Mouse (Mus musculus): ENCODE measurements around the gene Creb3l2.
"Not testable (repeated sequence)": the region's sequence is repeated elsewhere in the genome, so short reads cannot be mapped to it uniquely, and the experiment has no call there.

Gene Creb3l2

DNA sequence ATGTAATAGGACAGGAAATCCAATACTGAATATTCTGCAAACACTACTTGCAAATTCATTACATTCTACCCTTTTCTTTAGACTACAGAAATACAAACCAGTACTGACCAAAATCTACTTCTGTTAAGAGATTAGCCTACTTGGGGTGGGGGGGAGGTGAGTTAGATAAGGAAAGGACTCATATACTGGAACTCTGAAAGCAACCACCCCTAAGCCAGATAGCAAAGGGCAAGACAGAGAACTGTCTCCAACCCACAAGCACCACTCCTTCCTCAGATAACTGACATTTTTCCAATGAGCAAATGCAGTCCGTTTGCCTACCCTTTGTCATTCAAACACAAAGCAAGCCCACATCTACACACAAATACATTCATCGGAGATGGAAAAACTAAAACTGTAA is 32.1 kb downstream of the Creb3l2 start:
- no peak for DNase-seq (ENCODE audit: low read depth)

DNA sequence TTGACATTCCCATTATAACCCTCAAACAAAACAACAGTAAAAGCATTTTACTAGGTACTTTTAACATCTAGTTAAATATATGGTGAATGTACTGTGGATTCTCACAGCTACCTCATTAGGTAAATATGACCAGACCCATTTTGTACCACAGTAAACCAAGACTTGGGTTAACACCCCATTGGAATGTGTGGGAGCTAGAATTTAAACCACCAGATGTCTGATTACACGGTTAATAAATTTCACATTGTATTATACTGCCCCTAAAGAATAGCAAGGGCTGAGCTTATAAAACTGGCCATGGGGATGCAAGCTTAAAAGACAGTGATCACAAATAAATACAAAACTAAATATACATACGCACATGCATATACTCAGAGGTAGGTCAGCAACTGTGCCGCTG is 34.1 kb downstream of the Creb3l2 start:
- no peak for DNase-seq (ENCODE audit: low read depth)

DNA sequence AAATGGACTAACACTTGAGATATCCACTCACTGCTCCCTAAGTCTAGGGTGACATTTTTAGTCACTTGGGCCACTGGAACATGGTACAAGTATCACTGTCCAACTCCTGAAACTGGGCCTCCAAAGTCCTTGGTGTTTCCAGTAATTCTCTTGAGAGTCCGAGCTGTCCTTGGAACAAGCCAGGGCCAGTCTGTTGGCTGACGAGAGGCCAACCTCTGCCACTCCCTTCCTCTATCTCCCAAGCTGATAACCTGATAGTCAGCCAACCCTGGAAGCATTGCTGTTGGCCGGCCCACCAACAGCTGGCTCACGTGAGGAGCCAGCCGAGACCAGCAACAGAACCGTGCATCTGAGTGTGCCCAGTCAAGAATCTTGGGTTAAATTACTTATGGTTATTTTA is 35.0 kb downstream of the Creb3l2 start:
- no peak for DNase-seq (ENCODE audit: low read depth)

GRCm38 (mm10) chr6:37406018-37406417 is 35.9 kb downstream of the Creb3l2 start:
- DNase-seq (ENCODE audit: low read depth): no peak

DNA sequence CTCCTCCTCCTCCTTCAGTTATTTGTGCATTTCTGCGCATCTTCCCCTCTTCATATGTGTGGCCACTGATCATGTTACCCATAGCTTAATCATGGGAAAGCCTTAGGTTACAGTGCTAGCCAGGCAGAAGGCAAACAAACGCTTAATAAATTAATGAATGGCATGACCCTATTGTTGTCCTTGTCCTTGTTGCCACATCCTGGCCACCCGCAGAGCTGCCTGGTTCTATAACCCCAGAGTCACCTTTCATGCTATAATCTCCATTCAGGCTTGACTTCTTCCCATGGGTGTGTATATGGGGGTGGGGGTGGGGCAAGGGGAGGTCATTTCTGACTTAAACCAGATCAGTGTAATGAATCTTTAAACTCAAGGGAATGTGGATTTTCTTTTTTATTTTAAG is 37.6 kb downstream of the Creb3l2 start:
- DNase-seq (ENCODE audit: low read depth): no peak

DNA sequence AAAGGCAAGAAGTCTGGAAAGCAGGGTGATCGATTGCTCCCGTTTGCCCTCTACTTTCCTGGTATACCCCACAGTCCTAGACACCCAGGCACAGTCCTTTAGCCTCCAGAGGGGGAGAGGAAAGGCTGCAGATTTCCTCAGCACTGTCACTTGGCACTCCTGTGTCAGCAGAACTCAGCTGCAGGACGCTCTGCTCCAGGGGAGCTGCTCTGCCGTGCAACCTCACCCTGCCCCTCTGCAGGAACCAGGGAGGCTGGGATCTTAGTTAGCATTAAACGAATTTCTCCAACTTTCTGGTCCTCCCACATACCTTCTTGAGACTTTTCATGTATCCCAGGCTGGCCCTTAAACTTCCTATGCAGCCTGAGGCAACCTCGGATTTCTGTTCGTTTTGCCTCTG is 40.0 kb downstream of the Creb3l2 start:
- DNase-seq (ENCODE audit: low read depth): no peak

- peak; percentile 8 for DNase-seq (ENCODE audit: low read depth)
Observed at GRCm38 (mm10) chr6:37400866-37401525, 41.0 kb downstream of the Creb3l2 start.

DNA sequence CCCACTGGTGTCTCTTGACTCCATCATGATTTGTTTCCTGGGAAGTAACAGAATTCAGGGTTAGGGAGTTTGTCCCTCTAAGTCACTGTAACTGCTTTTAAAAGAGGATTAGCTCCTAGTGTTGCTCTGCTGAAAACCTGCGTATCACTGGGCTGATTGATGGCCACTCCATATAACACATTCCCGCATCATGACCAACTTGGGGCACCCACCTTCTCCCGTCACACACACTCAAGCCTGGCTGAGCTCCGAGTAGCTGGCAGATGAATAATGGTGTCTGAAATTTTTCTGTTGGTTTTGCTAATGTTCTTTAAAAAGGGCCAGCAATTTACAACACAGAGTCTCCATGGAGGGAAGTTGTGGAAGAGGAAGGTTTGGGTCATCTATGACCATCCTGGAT is 41.8 kb downstream of the Creb3l2 start:
- no peak for DNase-seq (ENCODE audit: low read depth)

DNA sequence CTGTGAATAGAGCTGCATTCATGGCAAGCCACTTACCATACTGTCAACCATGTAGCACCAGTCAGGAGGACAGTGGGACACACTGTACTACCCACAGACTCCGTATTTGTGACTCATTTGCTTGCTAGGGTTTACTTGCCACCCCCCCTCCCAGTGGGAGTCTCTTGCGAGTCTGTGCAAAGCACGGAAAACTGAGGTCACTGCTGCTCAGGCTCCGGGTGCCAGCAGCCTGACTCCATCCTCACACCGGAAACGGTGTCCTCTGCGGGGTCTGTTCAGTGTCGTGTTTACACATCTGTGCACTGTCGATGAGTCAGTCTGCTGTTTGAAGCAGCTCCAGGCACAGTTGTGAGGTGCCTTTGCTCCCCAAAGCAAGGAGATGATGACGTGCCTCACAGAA is 43.0 kb downstream of the Creb3l2 start:
- DNase-seq (ENCODE audit: low read depth): peak; percentile 17

DNA sequence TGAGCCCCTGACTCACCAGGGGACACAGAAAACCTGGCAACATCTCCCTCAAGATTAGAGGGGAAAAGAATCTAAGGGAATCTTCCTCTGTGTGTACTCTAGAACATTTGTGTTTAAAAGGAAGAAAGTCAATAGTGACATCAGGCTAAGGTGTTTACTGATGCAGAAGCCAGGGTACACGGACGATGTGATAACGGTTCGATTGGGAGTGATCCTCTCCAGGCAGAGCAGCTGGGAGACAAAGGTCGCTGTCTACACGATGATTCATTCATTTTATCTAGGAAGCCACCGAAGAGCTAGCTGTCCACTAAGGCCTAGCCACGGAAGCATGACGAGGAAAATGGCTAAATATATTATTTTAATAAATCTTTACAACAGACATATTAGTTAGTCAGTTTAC is 44.0 kb downstream of the Creb3l2 start:
- DNase-seq (ENCODE audit: low read depth): no peak

DNA sequence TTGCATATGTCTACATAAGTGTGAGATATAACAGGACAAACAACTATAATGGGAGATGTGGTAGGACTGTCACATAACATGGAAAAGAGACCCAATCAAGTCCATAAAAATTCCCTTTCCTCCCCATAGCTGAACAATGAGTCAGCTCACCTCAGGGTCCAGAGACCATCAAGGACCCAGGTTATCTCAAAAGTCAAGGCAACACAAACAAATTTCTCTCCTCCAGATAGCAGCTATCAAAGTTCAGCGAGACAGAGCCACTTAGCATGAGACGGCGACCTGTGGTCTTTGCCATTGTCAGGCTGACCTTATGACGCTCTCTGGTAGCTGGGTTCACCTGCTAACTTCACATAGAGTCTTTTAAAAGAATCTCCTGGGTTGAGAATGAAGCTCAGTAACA is 44.7 kb downstream of the Creb3l2 start:
- DNase-seq (ENCODE audit: low read depth): no peak

GRCm38 (mm10) chr6:37396127-37396526 is 45.8 kb downstream of the Creb3l2 start:
- DNase-seq (ENCODE audit: low read depth): no peak

- DNase-seq (ENCODE audit: low read depth): no peak
Observed at GRCm38 (mm10) chr6:37393263-37393662, 48.7 kb downstream of the Creb3l2 start.

GRCm38 (mm10) chr6:37392262-37392661 is 49.7 kb downstream of the Creb3l2 start:
- no peak for DNase-seq (ENCODE audit: low read depth)

- no peak for DNase-seq (ENCODE audit: low read depth)
Observed at GRCm38 (mm10) chr6:37391313-37391712, 50.6 kb downstream of the Creb3l2 start.

DNA sequence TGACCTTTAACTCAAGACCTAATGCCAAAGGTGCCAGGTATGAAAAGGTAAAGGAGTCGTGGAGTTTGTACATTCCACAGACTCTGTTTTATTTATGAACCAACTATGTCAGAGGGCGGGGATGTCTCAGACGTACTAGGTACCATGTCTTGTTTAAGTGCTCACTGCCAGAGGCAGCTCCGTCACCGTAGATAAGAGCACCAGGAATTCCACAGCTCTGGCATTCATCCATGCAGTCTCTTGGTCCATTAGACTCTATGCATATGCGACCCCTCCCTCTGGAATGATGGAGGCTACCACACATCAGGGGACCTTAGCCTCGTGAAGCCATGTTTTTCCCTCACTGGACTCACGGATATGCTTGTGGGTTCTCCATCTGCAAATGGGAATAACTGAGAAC is 53.0 kb downstream of the Creb3l2 start:
- DNase-seq (ENCODE audit: low read depth): no peak

DNA sequence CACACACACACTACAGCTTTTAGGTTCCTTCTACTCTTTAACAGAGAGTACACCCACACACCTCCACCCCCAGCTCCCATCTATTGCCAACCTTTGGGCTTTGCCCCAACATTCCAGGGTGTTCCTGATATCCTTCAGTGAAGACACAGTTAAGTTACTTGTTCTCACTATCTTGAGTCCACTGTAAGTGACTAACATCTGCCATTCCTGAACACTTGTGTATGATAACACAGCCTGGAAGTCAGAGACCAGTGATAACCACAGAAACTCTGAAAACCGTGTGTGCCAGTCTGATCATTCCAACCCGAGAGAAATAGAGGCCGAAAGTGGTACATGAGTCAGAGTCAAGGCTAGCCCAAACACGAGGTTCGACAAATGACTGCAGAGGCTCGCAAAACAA is 53.4 kb downstream of the Creb3l2 start:
- DNase-seq (ENCODE audit: low read depth): no peak

GRCm38 (mm10) chr6:37387281-37387680 is 54.7 kb downstream of the Creb3l2 start:
- DNase-seq (ENCODE audit: low read depth): no peak

DNA sequence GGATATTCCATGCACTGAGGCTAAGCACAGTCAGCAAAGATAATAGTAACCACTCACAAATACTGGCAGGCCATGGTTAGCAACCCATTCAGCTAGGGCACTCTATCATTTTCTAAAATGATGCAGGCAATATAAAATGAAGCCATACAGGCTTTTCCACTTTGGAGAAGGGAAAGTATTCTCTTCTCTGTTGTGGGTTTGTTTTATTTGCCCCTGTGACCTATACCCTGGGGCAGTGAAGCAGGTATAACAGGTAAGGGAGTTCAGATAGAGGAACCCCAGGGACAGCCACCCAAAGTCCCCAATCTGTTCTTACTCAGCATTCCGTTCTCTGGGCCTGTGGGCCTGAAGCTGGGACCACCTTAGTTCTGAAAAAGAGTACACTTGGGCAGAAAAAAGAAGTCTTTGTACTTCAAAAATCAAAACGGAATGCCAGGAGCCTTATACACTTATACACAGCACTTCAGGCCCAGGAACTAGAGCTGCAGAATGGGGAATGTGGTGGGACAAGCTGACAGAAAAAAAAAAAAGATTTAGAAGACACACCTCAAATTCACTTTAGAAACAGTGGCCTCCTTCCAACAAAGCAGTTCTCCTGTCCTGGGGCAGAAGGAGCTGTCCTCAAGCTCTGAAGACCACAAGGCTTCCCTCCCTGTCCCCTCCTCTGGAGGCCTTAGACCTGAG is 56.2 kb downstream of the Creb3l2 start:
- DNase-seq (ENCODE audit: low read depth): no peak

DNA sequence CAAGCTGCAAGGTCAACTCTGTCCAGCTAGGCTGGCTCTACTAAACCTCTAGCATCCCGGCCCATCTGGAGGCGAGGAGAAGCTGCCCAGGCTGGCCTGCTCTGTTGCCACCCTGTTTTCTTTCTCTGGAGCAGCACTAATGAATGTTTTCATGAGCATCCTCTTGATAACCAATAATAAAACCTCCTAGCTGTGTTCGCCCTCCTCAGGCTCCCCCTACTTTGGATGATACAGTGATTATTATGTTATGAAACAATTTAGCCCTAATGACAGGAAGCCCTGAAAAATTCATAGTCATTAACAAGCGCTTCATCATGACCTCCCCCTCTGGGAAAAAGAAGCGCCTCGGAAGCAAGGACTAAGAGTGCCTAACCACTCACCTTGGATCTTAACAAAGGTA is 59.2 kb downstream of the Creb3l2 start:
- no peak for DNase-seq (ENCODE audit: low read depth)

DNA sequence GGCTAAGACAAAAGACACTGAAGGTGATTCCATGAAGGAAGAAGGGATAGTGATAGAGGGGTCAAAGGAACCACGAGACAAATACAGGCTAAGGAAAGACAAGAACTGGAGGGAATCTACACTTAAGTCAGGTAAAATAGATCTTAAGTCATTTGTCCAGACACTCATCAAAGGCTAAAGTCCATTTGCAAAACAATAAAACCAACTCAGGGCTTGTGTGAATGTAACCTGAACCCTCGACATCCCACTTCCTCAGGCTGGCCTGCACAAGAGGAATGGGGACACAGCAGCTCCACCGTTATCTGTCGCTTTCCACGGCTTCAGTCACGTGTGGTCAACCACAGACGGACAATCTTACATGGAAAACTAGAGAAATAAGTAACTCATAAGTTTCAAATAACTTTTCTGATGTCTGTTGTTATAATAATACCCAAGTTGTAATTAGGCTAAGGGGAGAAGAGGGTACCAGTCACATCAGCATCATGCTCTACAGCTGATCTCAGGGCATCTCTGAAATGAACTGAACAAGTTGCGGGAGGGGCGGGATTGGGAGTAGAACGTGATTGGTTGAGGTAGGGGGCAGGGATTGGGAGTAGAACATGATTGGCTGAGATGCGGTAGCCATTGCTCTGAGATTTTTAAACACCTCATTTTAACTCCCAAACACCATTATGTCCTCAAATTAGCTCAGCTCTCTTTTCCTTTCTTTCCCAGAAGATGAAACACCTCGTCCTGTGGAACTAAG is 63.9 kb downstream of the Creb3l2 start:
- no peak for DNase-seq (ENCODE audit: low read depth)

- not testable (repeated sequence) for DNase-seq (ENCODE audit: low read depth)
Observed at GRCm38 (mm10) chr6:37377387-37377786, 64.6 kb downstream of the Creb3l2 start.

DNA sequence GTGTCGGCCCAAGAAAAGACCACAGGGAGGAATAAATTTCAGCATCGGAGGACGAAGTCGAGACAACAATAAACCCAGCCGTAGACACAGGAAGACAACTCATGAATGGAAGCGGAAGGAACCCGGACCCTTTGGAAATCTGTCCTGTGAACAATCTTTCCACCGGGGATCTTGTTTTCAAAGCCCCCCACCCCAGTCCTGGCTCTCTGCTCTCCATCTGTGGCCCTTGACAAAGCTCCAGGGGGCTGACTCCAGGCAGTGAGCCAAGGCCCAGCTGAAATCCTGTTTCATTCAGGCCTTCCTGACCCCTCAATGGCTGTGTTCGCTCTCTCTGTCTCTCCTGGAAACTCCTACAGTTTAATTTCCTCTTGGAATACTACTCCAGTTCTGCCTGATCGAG is 66.5 kb downstream of the Creb3l2 start:
- no peak for DNase-seq (ENCODE audit: low read depth)
